In the genomic region with DNA sequence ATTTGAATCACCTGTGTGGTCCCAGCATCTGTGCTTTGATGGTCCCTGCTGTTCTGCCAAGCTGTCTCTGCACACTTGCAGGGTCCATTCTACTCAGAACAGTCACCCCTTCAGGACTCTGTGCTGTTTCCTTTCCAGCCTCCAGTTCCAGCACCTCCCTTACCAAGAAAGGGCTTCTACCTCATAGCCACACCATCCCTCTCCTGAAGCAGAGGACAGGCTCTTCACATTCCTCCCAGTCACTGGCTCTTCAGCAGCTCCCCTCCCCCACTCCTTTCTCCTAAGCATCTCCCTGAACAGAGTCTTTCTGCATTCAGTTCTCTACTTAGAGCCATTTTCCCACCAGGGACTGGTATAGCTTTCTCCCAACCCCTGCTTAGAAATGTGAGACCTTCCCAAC, we compare ENCODE assay signal across 18 mouse cellular contexts.
DNase-seq lines count a peak whose midpoint lies in the region; ATAC-seq and TF ChIP-seq lines count a peak whose summit lies in the region.
"Had no signal": no experiment of that assay in that cellular context is flagged by ENCODE, and none has a peak within 500 bp of the region (broad histone marks: within the 10 kb centered on the region; RNA-seq: fewer than 3 reads in every experiment).

No protein-coding gene starts in this region.

- intact Hi-C loops in heart, adult 2 months (cut with DNase I), result no loop called here

- TF ChIP-seq EP300 in heart, adult 2 months (IDR thresholded peaks at IDR 0.05; ENCODE audit: insufficient read depth, low read depth, low read length), result no peak
- 0 out of 2 replicates have a peak, but pooled peaks have one; percentile 30 for TF ChIP-seq EP300 in lung, postnatal 0 days (IDR thresholded peaks at IDR 0.05)

- no peak for TF ChIP-seq POLR2A in heart, adult 2 months (IDR thresholded peaks at IDR 0.05; ENCODE audit: insufficient read depth, low read depth, low read length)

- peak overlapping the region; percentile 30; the same call in 1 of the 2 replicates for H3K27ac ChIP-seq in heart, embryonic 10.5 days
- H3K27ac ChIP-seq in heart, adult 2 months, result no peak overlapping the region
- H3K27ac ChIP-seq in lung, postnatal 0 days (ENCODE audit: low read length), result no peak overlapping the region
- H3K27ac ChIP-seq: embryonic facial prominence, embryonic 15.5 days; heart, embryonic 15.5 days; hindbrain, embryonic 10.5 days; limb, embryonic 10.5 days had no signal

- no peaks in the 10 kb centered on the region for H3K36me3 ChIP-seq in heart, embryonic 10.5 days
- H3K36me3 ChIP-seq in heart, adult 2 months (ENCODE audit: control insufficient read depth, insufficient read depth, low read length), result no peaks in the 10 kb centered on the region
- H3K36me3 ChIP-seq in lung, postnatal 0 days (ENCODE audit: insufficient read depth, low read length), result no peaks in the 10 kb centered on the region
- H3K36me3 ChIP-seq: embryonic facial prominence, embryonic 15.5 days; heart, embryonic 15.5 days; hindbrain, embryonic 10.5 days; limb, embryonic 10.5 days had no signal

- TF ChIP-seq CTCF in heart, adult 2 months (IDR thresholded peaks at IDR 0.05), result no peak
- no peak for TF ChIP-seq CTCF in lung, postnatal 0 days (IDR thresholded peaks at IDR 0.05)

- H3K27me3 ChIP-seq in heart, embryonic 10.5 days (ENCODE audit: insufficient read depth, poor library complexity, severe bottlenecking), result no peaks in the 10 kb centered on the region; the same call in 1 of the 2 replicates
- H3K27me3 ChIP-seq in heart, adult 2 months (ENCODE audit: control insufficient read depth, insufficient read depth, low read length), result no peaks in the 10 kb centered on the region
- no peaks in the 10 kb centered on the region for H3K27me3 ChIP-seq in lung, postnatal 0 days (replicated peaks; ENCODE audit: insufficient read depth, low read length)
- H3K27me3 ChIP-seq: embryonic facial prominence, embryonic 15.5 days; heart, embryonic 15.5 days; Patski had no signal

- peaks cover 28% of the 10 kb centered on the region for H3K4me1 ChIP-seq in heart, embryonic 10.5 days
- H3K4me1 ChIP-seq in heart, adult 2 months (ENCODE audit: control insufficient read depth, insufficient read depth, low read length), result no peaks in the 10 kb centered on the region
- peaks cover 5% of the 10 kb centered on the region; the same call in 1 of the 2 replicates for H3K4me1 ChIP-seq in lung, postnatal 0 days (ENCODE audit: insufficient read depth, low read depth, low read length)
- H3K4me1 ChIP-seq: embryonic facial prominence, embryonic 15.5 days had no signal

- H3K9me3 ChIP-seq in heart, embryonic 10.5 days, result no peaks in the 10 kb centered on the region
- H3K9me3 ChIP-seq in lung, postnatal 0 days (ENCODE audit: low read length), result no peaks in the 10 kb centered on the region
- H3K9me3 ChIP-seq: embryonic facial prominence, embryonic 15.5 days; heart, embryonic 15.5 days; hindbrain, embryonic 10.5 days; limb, embryonic 10.5 days had no signal

- no peaks in the 10 kb centered on the region for H3K79me2 ChIP-seq in heart, adult 2 months (replicated peaks; ENCODE audit: control insufficient read depth, insufficient read depth, low read length)

- H3K9ac ChIP-seq in heart, adult 2 months (ENCODE audit: low read depth, low read length), result no peak overlapping the region
- H3K9ac ChIP-seq in lung, postnatal 0 days (replicated peaks; ENCODE audit: low read depth), result no peak overlapping the region
- H3K9ac ChIP-seq: embryonic facial prominence, embryonic 15.5 days; heart, embryonic 15.5 days; liver, postnatal 0 days had no signal

- ATAC-seq in lung, postnatal 0 days, result peak; percentile 53
- ATAC-seq: CD4-positive, CD25-positive, alpha-beta regulatory T cell, adult 4 months; liver, postnatal 0 days; Patski had no signal

- no peak overlapping the region for H3K4me2 ChIP-seq in lung, postnatal 0 days (replicated peaks; ENCODE audit: low read depth, low read length)
- H3K4me2 ChIP-seq: embryonic facial prominence, embryonic 15.5 days; heart, embryonic 15.5 days had no signal

- H3K4me3 ChIP-seq in heart, embryonic 10.5 days, result no peak overlapping the region
- H3K4me3 ChIP-seq in heart, adult 2 months, result no peak overlapping the region
- no peak overlapping the region for H3K4me3 ChIP-seq in lung, postnatal 0 days (ENCODE audit: low read depth, low read length)
- H3K4me3 ChIP-seq: embryonic facial prominence, embryonic 15.5 days; heart, embryonic 15.5 days; hindbrain, embryonic 10.5 days; limb, embryonic 10.5 days had no signal

- DNase-seq in cerebellum, postnatal 14 days, result peak; percentile 25 to 31
- DNase-seq in cerebellum, adult 11 months, result no peak
- no peak for DNase-seq in heart, embryonic 10.5 days (ENCODE audit: low spot score)
- DNase-seq in heart, adult 2 months, result no peak
- peak; percentile 43 for DNase-seq in lung, postnatal 0 days (ENCODE audit: low spot score)
- DNase-seq in lung, postnatal 14 days, result no peak
- peak; percentile 37 for DNase-seq in thymus, postnatal 0 days (ENCODE audit: low spot score)
- no peak for DNase-seq in thymus, adult 18-20 months
- DNase-seq: adrenal gland, adult 8-10 months; kidney, adult 9 months; kidney, postnatal 25 days; liver, postnatal 0 days had no signal

Comparison
In these comparisons a context has a peak if more than half of its experiments do, and no peak if none do; other contexts are left out.
1. DNase-seq: peak in cerebellum, postnatal 14 days (2 of 2), lung, postnatal 0 days (single experiment) and thymus, postnatal 0 days (single experiment); none in cerebellum, adult 11 months (single experiment), heart, embryonic 10.5 days (single experiment), heart, adult 2 months (0 of 2), lung, postnatal 14 days (single experiment) and thymus, adult 18-20 months (0 of 2).